Mouse (Mus musculus) liver, embryonic 16.5 days (tissue): Measurements from ENCODE around the gene Abce1. TPM values are rescaled to one million over a fixed set of nuclear protein-coding genes. Genes with fewer than 3 reads are reported as not detected.

Experiments
- ATAC-seq: fragments of 200-750 bp; cut with Nextera tagmentation; 2 replicates; pipeline ENCODE4 v1.8.0; 2017; ENCODE audit warnings: low read depth, mild to moderate bottlenecking, moderate number of reproducible peaks, moderate library complexity
- H3K27ac ChIP-seq: fragments of 300-500 bp; sonication (generic); 2 replicates; pipeline ENCODE4 v1.5.1; 2014; ENCODE audit warnings: mild to moderate bottlenecking, low read length
- H3K27me3 ChIP-seq: fragments of 300-500 bp; sonication (generic); 2 replicates; pipeline ENCODE4 v1.6.1; 2014; ENCODE audit warnings: low read depth, low read length, mixed read lengths; ENCODE audit not compliant: control insufficient read depth, insufficient read depth
- H3K36me3 ChIP-seq: fragments of 300-500 bp; sonication (generic); 2 replicates; pipeline ENCODE4 v1.6.1; 2014; ENCODE audit warnings: mild to moderate bottlenecking; ENCODE audit not compliant: control insufficient read depth, insufficient read depth
- H3K4me1 ChIP-seq: fragments of 300-500 bp; sonication (generic); 2 replicates; pipeline ENCODE4 v1.6.1; 2014; ENCODE audit warnings: low read depth, low read length, mixed read lengths; ENCODE audit not compliant: control insufficient read depth
- H3K4me2 ChIP-seq: fragments of 300-500 bp; sonication (generic); 2 replicates; pipeline ENCODE4 v1.6.1; 2014; ENCODE audit warnings: low read depth, low read length, mixed read lengths
- H3K4me3 ChIP-seq: fragments of 300-500 bp; sonication (generic); 2 replicates; pipeline ENCODE4 v1.5.1; 2014; ENCODE audit warnings: low read depth, mild to moderate bottlenecking, low read length
- H3K9ac ChIP-seq: fragments of 300-500 bp; sonication (generic); 2 replicates; pipeline ENCODE4 v1.6.1; 2014; ENCODE audit warnings: low read depth, low read length
- H3K9me3 ChIP-seq: fragments of 300-500 bp; sonication (generic); replicated peaks from 2 replicates; pipeline ENCODE4 v1.6.1; 2016; ENCODE audit warnings: low read length; ENCODE audit not compliant: control insufficient read depth
- WGBS: fragments of 180-500 bp; shearing (Covaris S2); extraction: QIAGEN DNeasy Blood & Tissue Kit; methylation state at CpG from one replicate; pipeline ENCODE4 v1.1.7; 2014; ENCODE audit not compliant: insufficient replicate concordance; 5-methylcytosine and 5-hydroxymethylcytosine counted together
- polyA plus RNA-seq: library from polyadenylated mRNA; unstranded; fragments of >200 nt; fragmentation: Nextera tagmentation; extraction: Ambion mirVana; gene quantifications from 2 replicates; pipeline ENCODE4 v1.2.1, GENCODE M21; 2015

Abce1 gene
- polyA plus RNA-seq, 1 experiment from 2014 or later: 47.9 TPM

- Histone ChIP-seq H3K27me3 (no peaks in the 10 kb centered on the region), H3K4me1 (peaks cover 16% of the 10 kb centered on the region), H3K9ac (no peak overlapping the region), H3K9me3 (no peaks in the 10 kb centered on the region), H3K4me3 (no peak overlapping the region), H3K36me3 (no peaks in the 10 kb centered on the region), H3K4me2 (no peak overlapping the region), H3K27ac (no peak overlapping the region)
- ATAC-seq: no peak
- WGBS: 43% methylated on average over 3 of the region's 3 CpGs
Observed at GRCm38 (mm10) chr8:79637237-79637636, 74.3 kb downstream of the Abce1 start.

DNA sequence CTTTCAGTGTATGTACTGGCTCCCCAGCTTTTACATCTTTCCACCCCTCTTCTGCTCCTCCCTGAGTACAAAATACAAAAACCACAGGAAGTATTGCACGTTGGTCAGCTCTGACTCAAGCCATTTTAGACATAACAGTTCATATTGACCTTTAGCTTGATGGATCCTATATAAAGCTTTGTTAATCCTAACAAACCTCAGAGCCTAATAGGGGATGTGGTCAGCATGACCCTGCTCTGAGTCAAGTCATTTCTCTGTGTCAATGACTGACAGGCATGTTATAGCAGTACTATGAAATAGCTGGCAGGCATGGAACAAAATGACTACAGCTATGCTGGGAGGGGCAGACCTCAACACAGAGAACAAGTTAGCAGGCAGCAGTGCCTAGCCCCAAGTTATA lies 75.4 kb downstream of the Abce1 start:
- 32% methylated on average over 1 of the region's 1 CpGs for WGBS
- no peak overlapping the region for H3K9ac ChIP-seq

DNA sequence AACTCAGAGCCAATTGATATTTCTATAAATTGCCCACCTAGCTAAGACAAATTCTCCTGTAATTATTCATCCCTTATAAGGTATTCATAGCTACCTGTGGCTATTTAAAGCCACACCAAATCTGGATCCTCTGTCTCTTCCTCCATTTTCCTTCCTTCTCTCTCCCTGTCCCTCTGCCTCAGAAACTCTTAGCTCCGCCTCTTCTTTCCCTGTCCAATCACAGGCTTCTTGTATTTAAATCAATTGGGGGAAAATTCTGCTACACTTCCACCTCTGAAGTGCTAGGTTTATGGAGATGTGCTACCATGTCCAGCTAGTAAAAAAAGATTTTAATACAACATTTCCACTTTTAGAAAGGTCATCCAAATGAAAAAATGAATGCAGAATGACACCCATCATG lies 76.0 kb downstream of the Abce1 start:
- no peak for ATAC-seq
- Histone ChIP-seq H3K27ac (no peak overlapping the region), H3K4me1 (peaks cover 3% of the 10 kb centered on the region), H3K27me3 (no peaks in the 10 kb centered on the region), H3K4me3 (no peak overlapping the region), H3K9me3 (no peaks in the 10 kb centered on the region), H3K4me2 (no peak overlapping the region), H3K36me3 (no peaks in the 10 kb centered on the region), H3K9ac (no peak overlapping the region)
- 60% methylated on average over 1 of the region's 1 CpGs for WGBS

More for the DNA sequence above, 75.4 kb downstream of the Abce1 start:
- no peak for ATAC-seq
- Histone ChIP-seq H3K4me1 (peaks cover 8% of the 10 kb centered on the region), H3K27me3 (no peaks in the 10 kb centered on the region), H3K4me2 (no peak overlapping the region), H3K27ac (no peak overlapping the region), H3K9me3 (no peaks in the 10 kb centered on the region), H3K36me3 (no peaks in the 10 kb centered on the region), H3K4me3 (no peak overlapping the region)

Other genes starting within 250 kb of the Abce1 start
- 5.4 and 5.6 TPM in 2 replicates for gene Otud4, start 72.1 kb downstream of the Abce1 start, polyA plus RNA-seq
- 7.7 and 11.5 TPM in 2 replicates for gene Anapc10, start 80 bp upstream of the Abce1 start, polyA plus RNA-seq